Mouse (Mus musculus): ENCODE results near the gene Atp5s. TPM values are rescaled to one million over a fixed set of nuclear protein-coding genes. Genes with fewer than 3 reads are reported as not detected.

Atp5s gene
- polyA plus RNA-seq, 1 experiment from 2014 or later, result 32.0 TPM

DNA sequence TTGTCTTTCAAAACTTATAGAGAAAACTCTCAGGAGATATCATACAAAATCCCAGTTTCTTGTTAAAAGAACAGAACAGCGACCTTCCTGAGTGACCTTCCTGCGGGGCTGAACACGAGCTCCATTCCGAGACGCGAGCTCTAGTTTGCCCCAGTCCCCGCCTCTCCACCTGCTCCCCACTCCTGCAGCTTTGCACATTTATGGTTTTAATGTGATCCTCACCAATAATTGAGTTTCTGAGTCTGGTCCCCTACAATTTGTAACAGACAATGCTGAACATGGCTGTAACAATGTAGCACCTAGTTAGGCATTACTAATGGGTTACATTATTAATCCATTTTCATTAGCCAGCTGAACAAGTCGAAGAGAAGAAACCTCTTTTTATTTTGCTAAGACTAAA, 56.7 kb downstream of the Atp5s start:
- H3K27ac ChIP-seq (replicated peaks; ENCODE audit: low read depth, low read length), result no peak overlapping the region
- 74% methylated on average over 8 of the region's 8 CpGs for WGBS
- no peaks in the 10 kb centered on the region for H3K36me3 ChIP-seq (ENCODE audit: control insufficient read depth, insufficient read depth, low read length)
- ATAC-seq (ENCODE audit: low read depth) (no peak), DNase-seq (ENCODE audit: low spot score) (no peak)
- H3K9me3 ChIP-seq (ENCODE audit: control insufficient read depth, low read length), result no peaks in the 10 kb centered on the region
- H3K27me3 ChIP-seq (replicated peaks; ENCODE audit: control insufficient read depth, insufficient read depth, low read length), result no peaks in the 10 kb centered on the region
- no peak overlapping the region for H3K9ac ChIP-seq (ENCODE audit: low read depth, low read length)
- H3K4me2 ChIP-seq (ENCODE audit: low read depth, low read length), result no peak overlapping the region
- H3K4me1 ChIP-seq (ENCODE audit: control insufficient read depth, insufficient read depth, low read length), result no peaks in the 10 kb centered on the region; the same call in 1 of the 2 replicates
- no peak overlapping the region for H3K4me3 ChIP-seq (ENCODE audit: low read depth, low read length)

DNA sequence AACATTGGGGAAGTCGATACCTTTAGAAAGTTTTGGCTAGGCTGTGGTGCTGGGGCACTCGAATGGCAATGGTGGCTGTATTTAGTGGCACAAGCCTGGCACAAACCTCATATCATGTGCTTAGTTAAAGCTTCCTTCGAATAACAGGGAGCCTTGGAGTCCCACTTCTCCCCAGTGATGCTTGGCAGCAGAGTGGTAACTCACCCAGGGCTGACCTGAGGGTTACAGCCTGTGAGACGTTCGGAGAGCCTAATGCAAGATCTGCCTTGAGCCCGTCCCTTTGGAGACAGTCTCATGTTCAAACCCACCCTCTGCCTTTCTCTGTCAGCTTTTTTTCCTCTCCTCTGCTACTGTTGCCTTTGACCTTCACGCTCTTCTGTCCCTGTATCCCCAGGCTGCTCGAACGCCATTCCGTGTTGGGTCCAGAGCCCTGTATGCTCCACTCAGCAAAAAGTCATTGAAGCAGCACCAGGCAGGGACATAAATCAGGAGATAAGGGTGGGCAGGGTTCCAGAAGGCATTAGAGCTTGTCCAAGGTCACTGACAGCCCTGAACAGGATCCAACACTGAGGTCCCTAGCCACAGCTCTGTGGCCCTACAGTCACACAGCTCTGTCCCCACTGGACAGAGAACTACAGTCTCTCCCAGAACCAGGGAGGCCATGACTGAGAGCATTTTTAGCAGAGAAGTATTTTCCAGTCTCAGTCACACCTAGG, 57.3 kb downstream of the Atp5s start:
- 86% methylated on average over 10 of the region's 10 CpGs for WGBS
- H3K4me2 ChIP-seq (ENCODE audit: low read depth, low read length), result no peak overlapping the region
- no peak for ATAC-seq (ENCODE audit: low read depth)

GRCm38 (mm10) chr12:69783247-69784025, 58.7 kb downstream of the Atp5s start:
- Histone ChIP-seq H3K27ac (replicated peaks; ENCODE audit: low read depth, low read length) (no peak overlapping the region), H3K27me3 (replicated peaks; ENCODE audit: control insufficient read depth, insufficient read depth, low read length) (0 out of 2 replicates have a peak, but pooled peaks cover 1% of the 10 kb centered on the region), H3K4me3 (ENCODE audit: low read depth, low read length) (no peak overlapping the region), H3K4me1 (ENCODE audit: control insufficient read depth, insufficient read depth, low read length) (no peaks in the 10 kb centered on the region), H3K9me3 (ENCODE audit: control insufficient read depth, low read length) (no peaks in the 10 kb centered on the region), H3K9ac (ENCODE audit: low read depth, low read length) (no peak overlapping the region), H3K36me3 (ENCODE audit: control insufficient read depth, insufficient read depth, low read length) (no peaks in the 10 kb centered on the region), H3K4me2 (ENCODE audit: low read depth, low read length) (no peak overlapping the region)
- WGBS, result 50% methylated on average over 6 of the region's 6 CpGs
- DNase-seq (ENCODE audit: low spot score), result no peak
- ATAC-seq (ENCODE audit: low read depth), result no peak

More for the DNA sequence above, 57.3 kb downstream of the Atp5s start:
- Histone ChIP-seq H3K9ac (ENCODE audit: low read depth, low read length) (no peak overlapping the region), H3K4me3 (ENCODE audit: low read depth, low read length) (no peak overlapping the region), H3K27me3 (replicated peaks; ENCODE audit: control insufficient read depth, insufficient read depth, low read length) (no peaks in the 10 kb centered on the region), H3K36me3 (ENCODE audit: control insufficient read depth, insufficient read depth, low read length) (no peaks in the 10 kb centered on the region), H3K27ac (replicated peaks; ENCODE audit: low read depth, low read length) (no peak overlapping the region), H3K4me1 (ENCODE audit: control insufficient read depth, insufficient read depth, low read length) (no peaks in the 10 kb centered on the region), H3K9me3 (ENCODE audit: control insufficient read depth, low read length) (no peaks in the 10 kb centered on the region)
- DNase-seq (ENCODE audit: low spot score), result no peak

DNA sequence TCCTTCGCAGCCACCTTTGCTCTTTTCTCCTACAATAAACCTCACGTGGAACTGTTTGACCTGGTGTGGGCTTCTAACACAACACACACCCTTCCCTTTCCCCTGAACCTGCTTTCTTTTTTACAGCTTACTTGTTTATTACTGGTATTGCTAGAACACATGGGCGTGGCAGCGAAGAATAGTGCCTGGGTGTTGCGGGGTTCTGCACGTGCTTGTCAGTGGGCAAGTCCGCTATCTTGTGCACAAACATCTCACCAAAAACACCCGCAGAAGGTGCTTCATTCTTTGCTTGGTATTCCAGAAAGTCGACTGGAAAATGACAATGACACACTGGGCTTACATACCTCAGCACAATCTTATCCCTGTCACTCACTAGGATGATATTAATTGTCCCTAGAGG, 60.7 kb downstream of the Atp5s start:
- no peak overlapping the region for H3K9ac ChIP-seq (ENCODE audit: low read depth, low read length)
- H3K36me3 ChIP-seq (ENCODE audit: control insufficient read depth, insufficient read depth, low read length), result no peaks in the 10 kb centered on the region
- peaks cover 7% of the 10 kb centered on the region for H3K4me1 ChIP-seq (ENCODE audit: control insufficient read depth, insufficient read depth, low read length)
- no peak overlapping the region for H3K4me2 ChIP-seq (ENCODE audit: low read depth, low read length)
- H3K9me3 ChIP-seq (ENCODE audit: control insufficient read depth, low read length), result no peaks in the 10 kb centered on the region
- ATAC-seq (ENCODE audit: low read depth) (no peak), DNase-seq (ENCODE audit: low spot score) (no peak)
- H3K4me3 ChIP-seq (ENCODE audit: low read depth, low read length), result no peak overlapping the region
- 0 out of 2 replicates have a peak, but pooled peaks cover 3% of the 10 kb centered on the region for H3K27me3 ChIP-seq (replicated peaks; ENCODE audit: control insufficient read depth, insufficient read depth, low read length)
- no peak overlapping the region for H3K27ac ChIP-seq (replicated peaks; ENCODE audit: low read depth, low read length)
- 89% methylated on average over 9 of the region's 9 CpGs for WGBS

GRCm38 (mm10) chr12:69788380-69788779, 63.6 kb downstream of the Atp5s start:
- no peak for ATAC-seq (ENCODE audit: low read depth)
- 79% methylated on average over 5 of the region's 5 CpGs for WGBS
- H3K27ac ChIP-seq (replicated peaks; ENCODE audit: low read depth, low read length), result no peak overlapping the region

DNA sequence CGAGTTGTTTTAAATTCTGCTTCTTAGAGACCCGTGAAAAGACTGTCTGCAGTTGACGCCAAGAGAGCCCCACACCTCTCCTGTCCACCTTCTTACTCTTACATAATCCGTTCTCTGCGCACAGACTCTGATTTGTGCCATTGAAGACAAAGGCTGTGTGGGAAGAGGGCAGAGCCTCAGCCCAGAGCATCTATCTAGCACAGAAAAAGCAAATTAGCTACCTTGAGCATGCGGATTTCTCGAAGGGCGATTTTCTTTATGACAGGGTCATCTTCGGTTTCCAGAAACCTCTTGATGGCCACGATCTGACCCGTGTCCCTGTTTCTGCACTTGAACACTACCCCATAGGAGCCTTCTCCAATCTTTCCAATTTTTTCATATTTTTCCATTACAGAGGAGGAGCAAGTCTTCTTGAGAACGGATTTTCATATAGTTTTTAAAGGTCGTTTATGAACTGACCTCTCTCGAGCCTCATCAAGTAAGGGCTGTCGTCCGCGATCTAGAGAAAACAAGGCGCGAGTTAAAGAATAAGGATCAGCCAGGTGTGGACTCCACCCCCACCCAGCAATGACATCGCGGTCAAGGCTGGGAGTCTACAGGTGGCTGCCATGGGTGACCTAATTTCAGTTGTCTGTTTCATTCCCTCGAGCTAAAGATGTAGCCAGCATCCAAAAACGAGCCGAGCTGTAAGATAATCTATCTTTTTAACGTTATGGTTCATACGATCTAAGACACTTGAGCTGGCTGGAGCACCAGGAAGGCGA, 65.2 kb downstream of the Atp5s start:
- H3K4me2 ChIP-seq (ENCODE audit: low read depth, low read length), result peak overlapping the region; percentile 99
- no peaks in the 10 kb centered on the region for H3K36me3 ChIP-seq (ENCODE audit: control insufficient read depth, insufficient read depth, low read length)
- H3K27me3 ChIP-seq (replicated peaks; ENCODE audit: control insufficient read depth, insufficient read depth, low read length), result peaks cover 3% of the 10 kb centered on the region; the same call in 1 of the 2 replicates
- peak overlapping the region; percentile 59 for H3K9ac ChIP-seq (ENCODE audit: low read depth, low read length)
- peaks cover 8% of the 10 kb centered on the region for H3K4me1 ChIP-seq (ENCODE audit: control insufficient read depth, insufficient read depth, low read length)
- no peak overlapping the region for H3K27ac ChIP-seq (replicated peaks; ENCODE audit: low read depth, low read length)
- 30% methylated on average over 27 of the region's 27 CpGs for WGBS
- DNase-seq (ENCODE audit: low spot score) (no peak), ATAC-seq (ENCODE audit: low read depth) (peak; percentile 27; the same call in 1 of the 2 replicates)
- no peaks in the 10 kb centered on the region for H3K9me3 ChIP-seq (ENCODE audit: control insufficient read depth, low read length)
- H3K4me3 ChIP-seq (ENCODE audit: low read depth, low read length), result peak overlapping the region; percentile 53

More at GRCm38 (mm10) chr12:69788380-69788779, 63.6 kb downstream of the Atp5s start:
- Histone ChIP-seq H3K9ac (ENCODE audit: low read depth, low read length) (no peak overlapping the region), H3K27me3 (replicated peaks; ENCODE audit: control insufficient read depth, insufficient read depth, low read length) (peaks cover 3% of the 10 kb centered on the region; the same call in 1 of the 2 replicates), H3K4me3 (ENCODE audit: low read depth, low read length) (no peak overlapping the region), H3K9me3 (ENCODE audit: control insufficient read depth, low read length) (no peaks in the 10 kb centered on the region), H3K4me2 (ENCODE audit: low read depth, low read length) (no peak overlapping the region), H3K4me1 (ENCODE audit: control insufficient read depth, insufficient read depth, low read length) (peaks cover 8% of the 10 kb centered on the region), H3K36me3 (ENCODE audit: control insufficient read depth, insufficient read depth, low read length) (no peaks in the 10 kb centered on the region)
- no peak for DNase-seq (ENCODE audit: low spot score)

- Histone ChIP-seq H3K27me3 (replicated peaks; ENCODE audit: control insufficient read depth, insufficient read depth, low read length) (peaks cover 3% of the 10 kb centered on the region; the same call in 1 of the 2 replicates), H3K4me2 (ENCODE audit: low read depth, low read length) (peak within 1 kb of the TSS; percentile 99), H3K4me1 (ENCODE audit: control insufficient read depth, insufficient read depth, low read length) (peaks cover 8% of the 10 kb centered on the region), H3K9ac (ENCODE audit: low read depth, low read length) (peak within 1 kb of the TSS; percentile 59), H3K4me3 (ENCODE audit: low read depth, low read length) (peak within 1 kb of the TSS; percentile 53), H3K36me3 (ENCODE audit: control insufficient read depth, insufficient read depth, low read length) (no peaks in the 10 kb centered on the region), H3K9me3 (ENCODE audit: control insufficient read depth, low read length) (no peaks in the 10 kb centered on the region), H3K27ac (replicated peaks; ENCODE audit: low read depth, low read length) (no peak within 1 kb of the TSS)
- DNase-seq (ENCODE audit: low spot score) (peak; percentile 61), ATAC-seq (ENCODE audit: low read depth) (peak; percentile 90)
- 1% methylated on average over 31 of the region's 45 CpGs for WGBS
Measured at GRCm38 (mm10) chr12:69790530-69791505, 66.1 kb downstream of the Atp5s start, which contains the start of gene Cdkl1. Gene Cdkl1, minus strand, starts transcription at chr12:69791267.
